Mouse (Mus musculus) testis, adult 2 months (tissue): ENCODE data around the gene Qprt.

ENCODE experiments used
- CTCF ChIP-seq: fragments of 200-500 bp; IDR thresholded peaks from 2 replicates; pipeline ENCODE4 v1.5.1; 2012; ENCODE audit warnings: low read depth, mild to moderate bottlenecking, inconsistent platforms, low read length, moderate library complexity; ENCODE audit not compliant: control insufficient read depth, insufficient read depth, insufficient replicate concordance
- POLR2A ChIP-seq: fragments of 200-500 bp; IDR thresholded peaks from 2 replicates; pipeline ENCODE4 v1.6.1; 2012; ENCODE audit warnings: low read depth, mild to moderate bottlenecking, inconsistent platforms, low read length, moderate library complexity; ENCODE audit not compliant: control insufficient read depth

- TF ChIP-seq CTCF (no peak), POLR2A (no peak)
These were observed 43.8 kb upstream of the Qprt start for GRCm38 (mm10) chr7:127165607-127166493.
